Mouse (Mus musculus): ENCODE measurements around the gene Atp9a.
"Not testable (repeated sequence)": the region's sequence is repeated elsewhere in the genome, so short reads cannot be mapped to it uniquely, and the experiment has no call there.

The Atp9a gene

DNA sequence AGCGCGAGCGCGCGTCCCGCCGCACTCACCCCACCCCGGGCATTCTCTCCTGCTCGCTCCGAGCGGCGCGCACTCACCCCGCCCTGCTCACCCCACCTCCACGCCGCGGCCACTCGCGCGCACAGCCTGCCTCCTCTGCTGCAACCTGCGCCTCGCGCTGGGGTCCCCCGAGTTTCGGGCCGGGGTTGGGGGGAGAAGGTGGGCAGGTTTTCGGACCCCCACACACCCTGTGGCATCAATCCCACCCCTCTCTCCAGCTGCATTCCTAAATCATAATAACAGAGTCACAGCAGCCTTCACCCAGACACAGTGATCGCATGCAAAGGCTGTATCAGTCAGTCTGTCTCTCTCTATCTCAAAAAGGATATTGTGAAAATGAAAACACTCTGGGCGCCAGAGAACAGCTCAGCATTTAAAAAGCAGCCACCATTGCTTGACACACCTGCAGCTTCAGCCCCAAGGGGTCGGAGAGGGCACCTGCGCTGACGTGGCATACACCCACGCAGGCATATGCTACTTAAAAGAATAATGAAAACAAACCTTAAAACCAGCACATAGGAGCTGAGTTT lies at the start of gene Atp9a:
Gene Atp9a (minus strand): TSS at position 351 of the 569 bp plus-strand sequence.
- no peak for DNase-seq (ENCODE audit: low read depth, low spot score)

DNA sequence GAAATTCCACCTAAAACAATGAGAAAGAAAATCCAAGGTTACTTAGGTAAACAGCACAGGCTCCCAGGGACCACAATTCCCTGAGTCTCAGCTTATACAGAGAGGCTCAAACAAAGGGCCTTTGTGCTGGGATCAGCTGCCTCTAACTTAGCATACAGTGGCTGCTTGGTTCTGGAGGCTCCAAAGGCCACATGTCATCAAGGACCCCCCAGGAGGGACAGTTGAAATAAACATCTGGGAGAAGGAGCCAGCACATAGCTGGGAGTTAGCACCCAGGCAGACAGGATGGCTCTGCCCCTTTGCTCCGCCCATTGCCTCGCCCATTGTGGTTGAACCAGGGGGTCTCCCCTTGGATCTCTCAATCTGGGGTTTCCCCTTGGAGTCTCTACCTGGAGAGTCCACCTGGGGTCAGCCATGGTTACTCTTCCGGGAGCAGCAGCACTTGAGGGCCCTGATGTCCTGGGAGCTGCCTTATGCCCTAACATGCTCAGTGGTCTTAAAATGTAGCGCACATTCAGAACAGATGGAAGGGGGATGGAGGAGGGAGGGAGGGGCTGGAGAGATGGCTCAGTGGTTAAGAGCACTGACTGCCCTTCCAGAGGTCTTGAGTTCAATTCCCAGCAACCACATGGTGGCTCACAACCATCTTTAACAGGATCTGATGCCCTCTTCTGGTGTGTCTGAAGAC lies 49.0 kb upstream of the Atp9a start:
- no peak for DNase-seq (ENCODE audit: low read depth, low spot score)

- DNase-seq (ENCODE audit: low read depth, low spot score) = no peak
These were observed 44.0 kb upstream of the Atp9a start for GRCm38 (mm10) chr2:168786174-168786573.

GRCm38 (mm10) chr2:168780596-168780995 lies 38.4 kb upstream of the Atp9a start:
- DNase-seq (ENCODE audit: low read depth, low spot score) = no peak

DNA sequence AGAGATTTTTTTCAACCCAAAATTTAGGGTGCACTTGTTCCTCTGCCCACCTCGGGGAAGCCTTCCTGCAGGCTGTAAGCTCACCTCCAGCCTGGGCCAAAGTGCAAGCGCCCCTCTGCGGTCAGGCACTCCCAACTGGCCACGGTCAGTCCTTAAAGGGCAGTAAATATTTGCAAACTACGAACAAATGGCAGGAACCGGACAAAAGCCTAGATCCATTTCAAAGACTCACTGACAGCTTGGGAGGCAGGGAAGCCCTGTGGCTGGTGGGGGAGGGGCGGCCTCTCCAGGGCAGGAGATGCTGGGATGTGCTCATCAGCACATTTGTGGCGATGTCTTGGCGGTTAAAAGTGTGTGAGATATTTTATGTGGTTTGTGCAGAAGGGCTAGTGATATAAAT lies 37.8 kb upstream of the Atp9a start:
- no peak for DNase-seq (ENCODE audit: low read depth, low spot score)

- DNase-seq (ENCODE audit: low read depth, low spot score) = no peak
These were observed 35.3 kb upstream of the Atp9a start for GRCm38 (mm10) chr2:168777481-168777880.

DNA sequence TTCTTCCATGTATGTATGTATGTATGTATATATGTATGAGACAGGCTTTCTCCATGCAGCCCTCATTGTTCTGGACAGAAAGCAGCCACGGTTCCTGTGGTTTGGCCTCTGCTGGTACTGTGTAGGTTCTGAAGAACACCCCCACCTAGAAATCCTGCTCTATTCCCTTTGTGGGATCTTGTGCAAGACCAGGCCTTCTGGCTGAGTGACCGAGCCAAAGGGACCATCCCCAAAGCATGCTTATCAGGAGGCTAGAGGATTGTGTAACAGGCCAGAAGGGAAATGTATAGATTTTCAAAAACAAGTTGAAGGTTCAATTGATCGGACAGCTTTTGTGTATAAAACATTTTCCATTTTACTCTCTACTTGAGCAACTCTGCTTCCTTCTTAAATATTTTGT lies 34.0 kb upstream of the Atp9a start:
- DNase-seq (ENCODE audit: low read depth, low spot score) = no peak

DNA sequence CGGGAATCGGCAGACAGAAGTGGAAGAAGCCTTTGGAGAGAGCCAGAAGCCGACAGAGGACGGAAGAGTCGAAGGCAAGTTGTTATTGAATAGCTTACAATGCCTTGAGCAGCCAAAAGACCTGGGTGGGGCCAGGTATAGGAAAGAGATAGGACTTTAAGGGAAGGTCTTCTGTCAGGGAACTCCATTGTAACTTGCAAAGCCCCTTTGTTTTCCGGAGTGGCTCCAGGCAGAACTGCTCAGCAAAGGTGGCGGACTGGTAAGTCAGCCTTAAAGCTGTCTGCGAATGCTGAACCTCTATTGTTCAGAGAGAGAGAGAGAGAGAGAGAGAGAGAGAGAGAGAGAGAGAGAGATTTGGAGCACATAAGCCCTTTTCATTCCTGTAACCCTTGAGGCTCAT lies 27.1 kb upstream of the Atp9a start:
- no peak for DNase-seq (ENCODE audit: low read depth, low spot score)

DNA sequence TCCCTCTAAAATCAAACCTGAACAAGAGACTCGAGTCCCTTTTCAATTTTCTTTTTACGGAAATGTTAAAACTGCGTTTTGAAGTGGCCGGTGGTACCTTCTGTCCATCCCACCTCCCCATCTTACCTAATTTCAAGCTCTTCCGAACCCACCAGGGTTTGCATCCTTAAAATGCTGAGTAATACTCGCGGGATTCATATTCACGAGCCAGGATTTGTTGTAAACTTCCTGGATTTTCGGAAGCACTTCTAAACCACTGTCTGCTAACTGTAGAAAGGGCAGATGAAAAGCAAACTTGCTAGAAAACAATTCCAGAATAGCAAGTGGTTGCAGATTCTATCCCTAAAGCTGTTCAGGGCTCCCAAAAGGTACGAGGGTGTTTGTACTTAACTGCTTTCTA lies 25.4 kb upstream of the Atp9a start, which contains the start of gene Sall4:
Gene Sall4 (minus strand): TSS at position 362 of the 400 bp plus-strand sequence.
- no peak for DNase-seq (ENCODE audit: low read depth, low spot score)

DNA sequence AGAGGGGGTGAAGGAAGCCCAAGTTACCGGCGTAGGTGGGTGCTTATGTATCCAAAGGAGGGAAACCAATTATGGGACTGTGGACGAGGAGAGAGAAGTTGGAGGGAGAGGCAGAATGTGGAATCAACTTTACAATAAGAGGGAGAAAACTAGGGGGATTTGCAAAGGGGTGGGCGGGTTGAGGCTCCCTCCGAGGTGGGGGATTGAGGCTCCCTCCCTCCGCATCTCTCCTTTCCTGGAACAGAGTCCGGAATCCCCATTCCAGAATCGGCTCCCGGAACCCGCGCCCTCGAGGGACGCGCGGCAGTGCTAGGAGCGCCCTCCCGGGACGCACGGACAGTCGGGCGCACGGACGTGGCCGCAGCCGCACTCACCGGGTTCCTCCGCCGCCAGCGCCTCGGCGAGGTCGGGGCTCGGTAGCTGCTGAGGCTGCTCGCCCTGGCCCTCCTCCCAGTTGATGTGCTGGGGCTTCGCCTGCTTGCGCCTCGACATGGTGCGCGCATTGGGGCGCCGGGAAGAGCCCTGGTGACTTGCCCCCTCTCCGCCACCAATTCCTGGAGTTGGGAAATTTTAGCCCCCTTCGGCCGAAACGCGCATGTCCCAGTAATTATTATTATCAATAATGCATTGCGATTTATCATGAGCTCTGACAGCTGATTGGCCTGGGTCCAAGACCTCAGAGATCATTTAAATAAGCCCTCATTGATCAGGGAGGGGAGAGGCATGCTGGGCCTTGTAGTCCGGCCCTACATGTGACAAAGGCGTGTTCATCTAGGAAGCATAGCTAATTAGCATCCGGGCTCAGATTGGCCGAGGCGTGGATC lies 24.5 kb upstream of the Atp9a start:
- no peak for DNase-seq (ENCODE audit: low read depth, low spot score)

DNA sequence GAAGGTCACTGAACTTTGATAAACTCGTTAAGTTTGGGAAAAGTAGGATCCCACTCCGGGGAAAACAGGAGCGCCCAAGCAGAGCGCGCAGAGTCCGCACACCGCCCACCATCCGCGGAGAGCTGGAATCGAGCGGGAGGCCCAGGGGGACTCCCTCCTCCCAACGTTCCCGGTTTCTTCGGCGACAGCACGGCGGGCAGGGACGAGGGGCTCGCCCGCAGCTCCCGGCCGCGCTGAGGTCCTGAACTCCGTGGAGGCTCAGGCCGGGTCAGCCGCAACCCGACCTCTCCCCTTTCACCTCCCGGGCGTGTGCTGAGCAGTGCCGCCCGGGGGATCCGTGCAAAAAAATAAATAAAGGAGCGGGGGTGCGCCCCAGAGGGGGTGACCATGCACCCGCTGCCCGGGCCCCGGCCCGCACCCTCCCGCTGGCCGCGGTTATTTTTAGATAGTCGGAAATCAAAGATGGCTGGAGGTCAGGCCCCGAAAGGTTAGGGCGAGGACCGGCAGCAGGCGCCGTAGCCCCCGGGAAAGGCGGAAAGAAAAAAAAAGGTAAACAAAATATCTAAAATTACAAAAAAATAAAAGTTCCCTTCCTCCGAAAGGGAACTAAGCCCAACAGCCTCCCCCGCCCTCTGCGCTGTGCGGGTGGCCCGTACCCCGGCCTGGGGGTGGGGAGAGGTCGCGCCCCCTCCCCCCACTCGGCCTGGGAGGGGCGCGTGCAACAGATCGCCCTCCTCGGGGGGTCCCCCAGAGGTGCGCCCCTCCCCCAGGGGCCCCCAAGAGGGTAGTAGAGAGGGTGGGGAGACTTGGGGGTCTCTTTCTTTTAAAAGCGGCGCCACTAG lies 23.7 kb upstream of the Atp9a start:
- DNase-seq (ENCODE audit: low read depth, low spot score) = no peak

GRCm38 (mm10) chr2:168765065-168765681 lies 23.0 kb upstream of the Atp9a start:
- no peak for DNase-seq (ENCODE audit: low read depth, low spot score)

GRCm38 (mm10) chr2:168764460-168764867 lies 22.3 kb upstream of the Atp9a start:
- no peak for DNase-seq (ENCODE audit: low read depth, low spot score)

GRCm38 (mm10) chr2:168763785-168764184 lies 21.6 kb upstream of the Atp9a start:
- no peak for DNase-seq (ENCODE audit: low read depth, low spot score)

DNA sequence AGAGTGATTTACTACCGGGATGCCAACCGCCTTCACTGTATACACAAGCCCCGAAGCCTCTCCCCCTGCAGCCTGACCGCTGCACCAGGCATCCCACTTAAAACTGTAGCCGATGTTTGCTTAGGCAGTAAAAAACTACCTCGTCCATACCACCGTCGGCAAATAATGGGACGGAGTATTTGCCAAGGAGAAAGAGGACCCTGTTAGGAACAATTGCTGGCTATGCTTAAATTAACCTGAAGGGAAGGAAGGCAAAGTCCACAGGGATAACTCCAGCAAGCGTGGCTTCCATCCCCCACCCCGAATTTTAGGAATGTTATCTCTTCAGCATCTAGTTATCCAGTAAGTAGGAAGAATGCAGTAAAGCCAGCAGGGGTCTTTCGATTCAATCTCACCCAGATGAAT lies 20.2 kb upstream of the Atp9a start:
- DNase-seq (ENCODE audit: low read depth, low spot score) = no peak

- no peak for DNase-seq (ENCODE audit: low read depth, low spot score)
These were observed 19.7 kb upstream of the Atp9a start for GRCm38 (mm10) chr2:168761954-168762353.

DNA sequence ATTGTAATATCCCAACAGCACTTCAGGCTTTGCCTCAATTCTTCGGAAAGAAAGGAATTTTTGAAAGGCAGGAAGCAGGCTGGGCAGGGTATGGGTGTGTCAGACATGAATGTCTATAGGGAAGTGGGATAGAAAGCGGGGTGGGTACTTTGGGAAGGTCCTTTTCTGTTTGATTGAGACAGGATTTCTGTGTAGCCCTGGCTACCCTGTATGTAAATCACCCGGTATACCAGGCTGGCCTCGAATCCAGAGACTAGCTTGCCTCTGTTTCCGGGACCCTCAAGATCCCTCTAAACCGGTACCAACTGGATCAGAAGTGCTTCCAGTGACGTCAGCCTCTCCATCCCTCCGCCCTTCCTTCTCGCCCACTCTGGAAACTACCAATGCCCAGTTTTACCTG lies 18.9 kb upstream of the Atp9a start:
- DNase-seq (ENCODE audit: low read depth, low spot score) = no peak

DNA sequence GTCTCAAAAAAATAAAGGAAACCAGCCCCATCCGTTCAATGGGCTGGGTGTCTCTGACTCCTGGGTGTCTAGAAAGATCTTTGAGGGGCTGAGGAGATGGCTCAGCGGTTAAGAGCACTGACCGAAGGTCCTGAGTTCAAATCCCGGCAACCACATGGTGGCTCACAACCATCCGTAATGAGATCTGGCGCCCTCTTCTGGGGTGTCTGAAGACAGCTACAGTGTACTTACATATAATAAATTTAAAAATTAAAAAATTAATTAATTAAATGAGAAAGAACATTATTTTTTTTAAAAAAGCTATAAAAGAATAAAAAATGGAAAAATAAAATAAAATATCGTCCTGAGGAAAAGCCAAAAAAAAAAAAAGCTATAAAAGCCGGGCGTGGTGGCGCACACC lies 2.2 kb upstream of the Atp9a start:
- not testable (repeated sequence) for DNase-seq (ENCODE audit: low read depth, low spot score)

DNA sequence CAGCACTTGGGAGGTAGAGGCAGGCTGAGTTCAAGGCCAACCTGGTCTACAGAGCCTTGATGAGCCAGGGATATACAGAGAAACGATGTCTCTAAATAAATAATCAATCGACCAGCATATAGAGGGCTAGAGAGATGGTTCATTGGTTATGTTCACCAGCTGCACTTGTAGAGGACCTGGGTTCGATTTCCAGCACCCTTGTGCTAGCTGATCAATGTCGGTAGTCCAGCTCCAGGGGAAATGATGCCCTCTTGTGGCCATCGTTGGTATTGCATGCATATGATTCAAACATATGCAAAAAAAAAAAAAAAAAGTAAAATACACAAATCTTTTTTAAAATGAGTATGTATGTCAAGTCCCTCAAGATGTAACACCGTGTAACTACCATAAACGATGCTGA lies 440 bp upstream of the Atp9a start:
- DNase-seq (ENCODE audit: low read depth, low spot score) = peak; percentile 11

GRCm38 (mm10) chr2:168741273-168742058 lies 743 bp downstream of the Atp9a start:
- no peak for DNase-seq (ENCODE audit: low read depth, low spot score)

DNA sequence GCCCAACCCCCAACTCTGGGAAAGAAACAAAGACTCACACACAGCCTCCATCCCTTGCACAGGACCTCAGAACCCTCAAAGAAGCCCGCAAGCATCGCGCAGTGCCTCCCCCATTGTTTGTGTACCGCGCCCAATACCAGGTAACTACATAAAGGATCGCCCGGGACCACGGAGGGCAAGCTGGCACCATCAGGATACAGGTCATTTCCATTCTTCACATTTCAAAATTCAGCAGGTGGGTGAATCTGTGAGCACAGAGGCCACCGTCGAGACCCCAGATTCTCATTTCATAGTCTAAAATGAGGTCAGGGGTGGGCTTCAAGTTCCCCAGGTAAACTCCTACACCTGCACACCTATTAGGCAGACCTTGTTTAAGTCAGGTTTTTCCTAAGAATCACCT lies 1.7 kb downstream of the Atp9a start:
- DNase-seq (ENCODE audit: low read depth, low spot score) = no peak

All from c-Kit-negative CD71-positive TER-119-positive erythroid progenitor cells, embryonic 14.5 days (primary cell).